Mouse (Mus musculus) urinary bladder, postnatal 36 days (tissue): ENCODE results near the gene Sorl1.

ENCODE experiments used
- DNase-seq, 2 experiments: peaks; one replicate each; pipeline ENCODE4 v3.0.0; 2022; ENCODE audit warnings: low spot score in 2 of 2, mixed read lengths in 1 of 2

The Sorl1 gene

GRCm38 (mm10) chr9:41925721-41926120 lies 198.4 kb downstream of the Sorl1 start:
- DNase-seq: no peak

DNA sequence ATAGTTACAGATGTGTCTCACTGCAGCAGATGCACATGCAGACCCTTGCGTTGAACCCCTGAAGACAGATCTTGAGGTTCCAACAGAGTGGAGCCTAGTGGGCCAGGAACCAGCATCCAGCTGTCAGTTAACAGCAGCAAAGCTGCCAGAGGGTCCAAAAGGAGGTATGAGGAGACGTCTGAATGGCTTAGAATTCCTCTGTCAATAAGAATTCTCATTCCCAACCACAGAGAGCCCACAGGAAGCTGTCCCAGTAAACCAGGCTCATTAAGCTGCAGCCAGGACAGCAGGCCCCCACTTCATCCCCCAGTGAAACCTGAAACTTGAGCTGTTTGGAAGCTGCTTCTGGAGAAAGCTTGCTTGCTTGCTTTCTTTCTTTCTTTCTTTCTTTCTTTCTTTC lies 200.0 kb downstream of the Sorl1 start:
- no peak for DNase-seq

GRCm38 (mm10) chr9:41922416-41922815 lies 201.7 kb downstream of the Sorl1 start:
- DNase-seq: no peak

DNA sequence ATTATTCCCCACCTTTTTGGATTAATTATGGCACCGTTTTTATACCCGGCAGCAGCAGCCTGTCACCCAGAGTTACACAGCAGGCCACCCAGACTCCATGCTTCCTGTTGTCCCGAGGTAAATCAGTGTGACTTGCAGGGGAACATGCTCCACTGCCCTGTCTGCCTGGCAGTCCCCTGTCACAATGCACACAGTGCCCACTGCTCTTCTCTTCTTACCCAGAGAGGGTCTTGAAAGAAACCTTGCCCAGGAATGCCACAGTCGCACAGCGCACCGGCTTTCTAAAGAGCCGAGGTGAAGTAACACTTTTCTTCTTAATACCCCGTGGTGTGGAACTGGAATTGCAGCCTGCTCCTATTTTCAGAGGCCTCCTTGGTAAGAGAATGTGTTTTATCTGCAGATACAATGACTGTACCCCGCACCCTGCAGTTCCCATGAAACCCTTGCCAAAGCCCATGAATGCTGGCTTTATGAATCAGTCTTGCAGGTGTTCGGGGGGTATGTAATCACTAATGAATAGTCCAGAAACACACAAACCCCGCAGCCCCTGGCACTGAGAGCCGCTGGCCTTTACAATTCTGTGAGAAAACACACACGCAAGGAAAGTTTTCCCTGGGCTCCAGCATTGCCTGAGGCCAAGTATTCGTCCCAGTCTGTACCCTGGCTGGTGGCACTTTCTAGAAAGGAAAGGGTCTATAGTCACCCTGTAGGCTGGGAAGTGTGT lies 205.3 kb downstream of the Sorl1 start:
- DNase-seq: no peak

- DNase-seq: no peak
Measured at GRCm38 (mm10) chr9:41918155-41918554, 205.9 kb downstream of the Sorl1 start.

- DNase-seq: no peak
Measured at GRCm38 (mm10) chr9:41915571-41915970, 208.5 kb downstream of the Sorl1 start.
